Mouse (Mus musculus) spleen, adult 2 months (tissue): ENCODE data around the gene Lpin1.

Source experiments
- CTCF ChIP-seq: fragments of 200-500 bp; IDR thresholded peaks from 2 replicates; pipeline ENCODE4 v1.5.1; 2011; ENCODE audit warnings: mild to moderate bottlenecking, inconsistent platforms; ENCODE audit not compliant: insufficient read depth, insufficient read length, insufficient replicate concordance; ENCODE audit errors: extremely low read depth
- POLR2A ChIP-seq: fragments of 200-500 bp; IDR thresholded peaks from 2 replicates; pipeline ENCODE4 v1.6.1; 2011; ENCODE audit warnings: low read depth, low read length, inconsistent platforms

- TF ChIP-seq CTCF (peak; percentile 70; the same call in 1 of the 2 replicates), POLR2A (no peak)
Observed at GRCm38 (mm10) chr12:16533331-16533828, 77.4 kb downstream of the Lpin1 start.
